Mouse (Mus musculus): ENCODE data around the gene Huwe1.

- TF ChIP-seq CTCF (IDR thresholded peaks at IDR 0.05; ENCODE audit: extremely low read depth, insufficient read depth, insufficient read length, insufficient replicate concordance): no peak
- TF ChIP-seq POLR2A (IDR thresholded peaks at IDR 0.05; ENCODE audit: low read depth, low read length): no peak
These were observed 17.7 kb upstream of the Huwe1 start for GRCm38 (mm10) chrX:151782939-151783338.

Data from spleen, adult 2 months (tissue).